Mouse (Mus musculus) olfactory bulb, adult 2 months (tissue): ENCODE data around the gene 2810459M11Rik. TPM values are rescaled to one million over a fixed set of nuclear protein-coding genes. Genes with fewer than 3 reads are reported as not detected.

ENCODE experiments used
- H3K27ac ChIP-seq: fragments of 200-500 bp; 2 replicates; pipeline ENCODE4 v1.5.1; 2012; ENCODE audit warnings: low read depth, low read length; ENCODE audit not compliant: insufficient read depth
- H3K4me1 ChIP-seq: fragments of 200-500 bp; 2 replicates; pipeline ENCODE4 v1.6.1; 2012; ENCODE audit warnings: low read length; ENCODE audit not compliant: control insufficient read depth, insufficient read depth
- H3K4me3 ChIP-seq: fragments of 200-500 bp; 2 replicates; pipeline ENCODE4 v1.5.1; 2012; ENCODE audit warnings: mild to moderate bottlenecking, low read depth, low read length, moderate library complexity; ENCODE audit not compliant: insufficient read depth
- CTCF ChIP-seq: fragments of 200-500 bp; IDR thresholded peaks from 2 replicates; pipeline ENCODE4 v1.5.1; 2012; ENCODE audit warnings: low read depth, mild to moderate bottlenecking, low read length, moderate library complexity; ENCODE audit not compliant: insufficient read depth
- POLR2A ChIP-seq: fragments of 200-500 bp; IDR thresholded peaks from 2 replicates; pipeline ENCODE4 v1.6.1; 2012; ENCODE audit warnings: mild to moderate bottlenecking, low read depth, low read length, moderate library complexity; ENCODE audit not compliant: insufficient read depth
- WGBS: fragments of 180-500 bp; shearing (Covaris S2); methylation state at CpG from one replicate; pipeline ENCODE4 v1.1.7; 2018; 5-methylcytosine and 5-hydroxymethylcytosine counted together
- polyA plus RNA-seq: library from polyadenylated mRNA; stranded (reverse); fragments of >200 nt; gene quantifications from 2 replicates; pipeline ENCODE4 v1.2.4, GENCODE M21; 2012; ENCODE audit warnings: low replicate concordance; ENCODE audit not compliant: missing spikeins, insufficient read depth, insufficient read length

The 2810459M11Rik gene
- polyA plus RNA-seq, 1 experiment, result not detected

GRCm38 (mm10) chr1:86076565-86076964 is 30.9 kb downstream of the 2810459M11Rik start:
- TF ChIP-seq CTCF (no peak), POLR2A (no peak)
- WGBS, result 97% methylated on average over 2 of the region's 2 CpGs
- no peak overlapping the region for H3K4me3 ChIP-seq
- no peak overlapping the region for H3K27ac ChIP-seq
- no peaks in the 10 kb centered on the region for H3K4me1 ChIP-seq

- WGBS, result 79% methylated on average over 7 of the region's 7 CpGs
- TF ChIP-seq CTCF (no peak), POLR2A (no peak)
- Histone ChIP-seq H3K27ac (no peak overlapping the region), H3K4me3 (no peak overlapping the region), H3K4me1 (no peaks in the 10 kb centered on the region)
These were observed 48.8 kb downstream of the 2810459M11Rik start for GRCm38 (mm10) chr1:86094413-86094812.

GRCm38 (mm10) chr1:86105054-86105453 is 59.4 kb downstream of the 2810459M11Rik start:
- no peak overlapping the region for H3K27ac ChIP-seq
- H3K4me3 ChIP-seq, result no peak overlapping the region
- TF ChIP-seq CTCF (no peak), POLR2A (no peak)
- WGBS, result 81% methylated on average over 1 of the region's 1 CpGs
- no peaks in the 10 kb centered on the region for H3K4me1 ChIP-seq

Other genes with a start within 250 kb of the 2810459M11Rik start
- gene Itm2c, start 151.6 kb upstream of the 2810459M11Rik start, polyA plus RNA-seq, result not detected in 2 replicates
- not detected in 2 replicates for gene 4933407L21Rik, start 117.4 kb upstream of the 2810459M11Rik start, polyA plus RNA-seq
- not detected in 2 replicates for gene Gpr55, start 84.9 kb upstream of the 2810459M11Rik start, polyA plus RNA-seq
- not detected in 2 replicates for gene Spata3, start 29.0 kb upstream of the 2810459M11Rik start, polyA plus RNA-seq
- 97.9 TPM in 1 of 2 replicates, not detected in the other for gene Psmd1, start 18.5 kb downstream of the 2810459M11Rik start, polyA plus RNA-seq
- not detected in 2 replicates for gene Htr2b, start 66.1 kb downstream of the 2810459M11Rik start, polyA plus RNA-seq
- not detected in 2 replicates for gene Gm21972, start 87.8 kb downstream of the 2810459M11Rik start, polyA plus RNA-seq
- not detected in 2 replicates for gene Armc9, start 108.9 kb downstream of the 2810459M11Rik start, polyA plus RNA-seq